Mouse (Mus musculus) adrenal gland, adult 8-10 months (tissue): ENCODE results near the gene Mog. TPM values are rescaled to one million over a fixed set of nuclear protein-coding genes. Genes with fewer than 3 reads are reported as not detected.

Source experiments
- DNase-seq: peaks from one replicate; pipeline ENCODE4 v3.0.0; 2022
- total RNA-seq, 4 experiments: library from RNA; stranded (reverse); gene quantifications; 2 replicates each; pipeline ENCODE4 v1.2.4; 2022

Gene Mog
- not detected for total RNA-seq

GRCm38 (mm10) chr17:37022628-37023576 lies at the start of gene Mog:
TSS of gene Mog (minus strand) at chr17:37023398.
- no peak for DNase-seq

GRCm38 (mm10) chr17:37072730-37073276 lies 49.6 kb upstream of the Mog start:
- DNase-seq, result no peak

GRCm38 (mm10) chr17:37072080-37072729 lies 49.0 kb upstream of the Mog start:
- DNase-seq, result no peak

GRCm38 (mm10) chr17:37070121-37070520 lies 46.9 kb upstream of the Mog start:
- DNase-seq, result no peak

- DNase-seq, result no peak
Measured at GRCm38 (mm10) chr17:37067861-37068260, 44.7 kb upstream of the Mog start.

GRCm38 (mm10) chr17:37065993-37066392 lies 42.8 kb upstream of the Mog start:
- no peak for DNase-seq

- DNase-seq, result no peak
Measured at GRCm38 (mm10) chr17:37063686-37064495, 40.7 kb upstream of the Mog start.

- no peak for DNase-seq
Measured at GRCm38 (mm10) chr17:37063063-37063462, 39.9 kb upstream of the Mog start.

- DNase-seq, result no peak
Measured at GRCm38 (mm10) chr17:37062101-37062641, 39.0 kb upstream of the Mog start.

GRCm38 (mm10) chr17:37061435-37061834 lies 38.2 kb upstream of the Mog start:
- DNase-seq, result no peak

- DNase-seq, result no peak
Measured at GRCm38 (mm10) chr17:37056957-37057356, 33.8 kb upstream of the Mog start.

GRCm38 (mm10) chr17:37051745-37052144 lies 28.5 kb upstream of the Mog start:
- DNase-seq, result no peak

GRCm38 (mm10) chr17:37050876-37051275 lies 27.7 kb upstream of the Mog start:
- no peak for DNase-seq

- DNase-seq, result peak; percentile 78
Measured at GRCm38 (mm10) chr17:37050399-37050798, 27.2 kb upstream of the Mog start.

GRCm38 (mm10) chr17:37049570-37050310 lies 26.5 kb upstream of the Mog start:
- DNase-seq, result no peak

GRCm38 (mm10) chr17:37048383-37048782 lies 25.2 kb upstream of the Mog start:
- DNase-seq, result no peak

- no peak for DNase-seq
Measured at GRCm38 (mm10) chr17:37047981-37048380, 24.8 kb upstream of the Mog start.

GRCm38 (mm10) chr17:37047332-37047976 lies 24.3 kb upstream of the Mog start:
- no peak for DNase-seq

GRCm38 (mm10) chr17:37046312-37047112 lies 23.3 kb upstream of the Mog start:
- DNase-seq, result no peak
